Mouse (Mus musculus) cerebellum, adult 2 months (tissue): ENCODE data around the gene Ephb6. TPM values are rescaled to one million over a fixed set of nuclear protein-coding genes. Genes with fewer than 3 reads are reported as not detected.

Source experiments
- DNase-seq, 2 experiments: peaks; one replicate each; pipeline ENCODE4 v3.0.0; 2021
- H3K27ac ChIP-seq: fragments of 200-500 bp; 2 replicates; pipeline ENCODE4 v1.5.1; 2012; ENCODE audit warnings: low read length, control low read depth, inconsistent platforms; ENCODE audit not compliant: insufficient read depth
- H3K27me3 ChIP-seq: fragments of 200-500 bp; 2 replicates; pipeline ENCODE4 v1.6.1; 2012; ENCODE audit warnings: inconsistent platforms, mild to moderate bottlenecking, low read length, moderate library complexity; ENCODE audit not compliant: control insufficient read depth, insufficient read depth
- H3K4me1 ChIP-seq: fragments of 200-500 bp; 2 replicates; pipeline ENCODE4 v1.6.1; 2011; ENCODE audit warnings: low read length; ENCODE audit not compliant: control insufficient read depth, insufficient read depth
- H3K4me3 ChIP-seq: fragments of 200-500 bp; replicated peaks from 2 replicates; pipeline ENCODE3; 2011; ENCODE audit warnings: mild to moderate bottlenecking, low read depth, low read length, control low read depth; ENCODE audit not compliant: insufficient read depth
- CTCF ChIP-seq: fragments of 200-500 bp; IDR thresholded peaks from 2 replicates; pipeline ENCODE4 v1.5.1; 2011; ENCODE audit warnings: low read depth, mild to moderate bottlenecking, control low read depth, low read length, moderate library complexity, borderline replicate concordance; ENCODE audit not compliant: insufficient read depth
- POLR2A ChIP-seq: fragments of 200-500 bp; IDR thresholded peaks from 2 replicates; pipeline ENCODE4 v1.6.1; 2011; ENCODE audit warnings: low read length, control low read depth, borderline replicate concordance; ENCODE audit not compliant: insufficient read depth
- WGBS: fragments of 180-500 bp; shearing (Covaris S2); methylation state at CpG from one replicate; pipeline ENCODE4 v1.1.7; 2018; 5-methylcytosine and 5-hydroxymethylcytosine counted together
- polyA plus RNA-seq: library from polyadenylated mRNA; depleted of rRNA; stranded (reverse); fragments of >200 nt; gene quantifications from 2 replicates; pipeline ENCODE4 v1.2.3, GENCODE M21; 2012; rRNA removed

The Ephb6 gene
- polyA plus RNA-seq, 1 experiment, result 27.4 TPM

DNA sequence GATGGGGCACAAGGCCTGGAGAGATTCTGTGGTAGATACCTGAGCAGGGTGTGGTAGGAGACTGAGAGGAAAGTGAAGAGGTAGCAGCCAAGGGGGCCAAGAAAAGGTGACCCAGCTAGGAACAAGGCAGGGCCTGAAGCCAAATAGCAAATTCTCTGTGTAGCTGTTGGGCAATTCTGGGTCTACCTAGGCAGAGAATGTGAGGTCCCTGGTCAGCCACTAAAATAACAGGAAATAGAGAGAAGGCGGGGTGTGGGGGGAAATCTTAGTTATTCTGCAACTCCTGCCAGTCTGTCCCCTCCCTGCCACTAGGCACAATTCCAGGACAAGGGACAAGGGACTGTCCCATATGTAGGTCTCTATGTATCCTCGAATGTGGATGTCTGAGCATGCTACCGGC is 37.9 kb downstream of the Ephb6 start:
- TF ChIP-seq POLR2A (no peak), CTCF (no peak)
- Histone ChIP-seq H3K27ac (no peak overlapping the region), H3K4me1 (no peaks in the 10 kb centered on the region), H3K4me3 (no peak overlapping the region), H3K27me3 (no peaks in the 10 kb centered on the region)
- DNase-seq, result no peak
- 89% methylated on average over 3 of the region's 3 CpGs for WGBS

- no peak for TF ChIP-seq POLR2A
- no peak for TF ChIP-seq CTCF
- 63% methylated on average over 3 of the region's 3 CpGs for WGBS
Measured at GRCm38 (mm10) chr6:41646220-41646619, 40.9 kb downstream of the Ephb6 start.

GRCm38 (mm10) chr6:41646672-41647071 is 41.4 kb downstream of the Ephb6 start:
- no peak for DNase-seq
- Histone ChIP-seq H3K4me3 (no peak overlapping the region), H3K27me3 (no peaks in the 10 kb centered on the region), H3K4me1 (no peaks in the 10 kb centered on the region), H3K27ac (no peak overlapping the region)
- TF ChIP-seq POLR2A (no peak), CTCF (no peak)

More at GRCm38 (mm10) chr6:41646220-41646619, 40.9 kb downstream of the Ephb6 start:
- no peaks in the 10 kb centered on the region for H3K27me3 ChIP-seq
- no peak overlapping the region for H3K4me3 ChIP-seq
- H3K4me1 ChIP-seq, result no peaks in the 10 kb centered on the region
- DNase-seq, result no peak
- no peak overlapping the region for H3K27ac ChIP-seq

- 91% methylated on average over 5 of the region's 5 CpGs for WGBS
- Histone ChIP-seq H3K27me3 (no peaks in the 10 kb centered on the region), H3K4me3 (no peak overlapping the region), H3K27ac (no peak overlapping the region), H3K4me1 (no peaks in the 10 kb centered on the region)
- TF ChIP-seq POLR2A (no peak), CTCF (no peak)
- no peak for DNase-seq
Measured at GRCm38 (mm10) chr6:41653173-41653572, 47.9 kb downstream of the Ephb6 start.

- no peak overlapping the region for H3K4me3 ChIP-seq
- 86% methylated on average over 8 of the region's 8 CpGs for WGBS
Measured at GRCm38 (mm10) chr6:41654648-41655047, 49.4 kb downstream of the Ephb6 start.

GRCm38 (mm10) chr6:41658487-41658886 is 53.2 kb downstream of the Ephb6 start:
- TF ChIP-seq POLR2A (no peak), CTCF (no peak)
- no peaks in the 10 kb centered on the region for H3K27me3 ChIP-seq
- H3K4me3 ChIP-seq, result no peak overlapping the region
- H3K27ac ChIP-seq, result no peak overlapping the region
- DNase-seq, result no peak
- H3K4me1 ChIP-seq, result no peaks in the 10 kb centered on the region
- 77% methylated on average over 1 of the region's 1 CpGs for WGBS

More at GRCm38 (mm10) chr6:41654648-41655047, 49.4 kb downstream of the Ephb6 start:
- Histone ChIP-seq H3K27me3 (no peaks in the 10 kb centered on the region), H3K27ac (no peak overlapping the region), H3K4me1 (no peaks in the 10 kb centered on the region)
- DNase-seq, result no peak
- TF ChIP-seq CTCF, result no peak
- TF ChIP-seq POLR2A, result no peak

GRCm38 (mm10) chr6:41662320-41662719 is 57.0 kb downstream of the Ephb6 start:
- DNase-seq, result peak in 1 of 2 experiments; percentile 3
- no peak overlapping the region for H3K27ac ChIP-seq
- no peaks in the 10 kb centered on the region for H3K4me1 ChIP-seq
- H3K27me3 ChIP-seq, result no peaks in the 10 kb centered on the region
- WGBS, result 39% methylated on average over 2 of the region's 2 CpGs
- H3K4me3 ChIP-seq, result no peak overlapping the region
- TF ChIP-seq POLR2A, result no peak
- TF ChIP-seq CTCF, result no peak

Other genes starting within 250 kb of the Ephb6 start
- gene Prss3, start 227.8 kb upstream of the Ephb6 start, polyA plus RNA-seq, result not detected in 2 replicates
- not detected in 2 replicates for gene Gm5771, start 213.1 kb upstream of the Ephb6 start, polyA plus RNA-seq
- not detected in 2 replicates for gene Gm10334, start 159.3 kb upstream of the Ephb6 start, polyA plus RNA-seq
- not detected in 2 replicates for gene Prss1, start 146.6 kb upstream of the Ephb6 start, polyA plus RNA-seq
- not detected in 2 replicates for gene Prss2, start 83.7 kb upstream of the Ephb6 start, polyA plus RNA-seq
- gene Trpv6, start 30.9 kb downstream of the Ephb6 start, polyA plus RNA-seq, result 0.26 and 0.27 TPM in 2 replicates
- gene Trpv5, start 75.3 kb downstream of the Ephb6 start, polyA plus RNA-seq, result not detected in 2 replicates
- gene Llcfc1, start 78.9 kb downstream of the Ephb6 start, polyA plus RNA-seq, result not detected in 2 replicates
- not detected in 2 replicates for gene Kel, start 98.9 kb downstream of the Ephb6 start, polyA plus RNA-seq
- gene Olfr459, start 169.7 kb downstream of the Ephb6 start, polyA plus RNA-seq, result not detected in 2 replicates
- not detected in 2 replicates for gene Pip, start 242.1 kb downstream of the Ephb6 start, polyA plus RNA-seq
- gene Sval2, start 247.5 kb downstream of the Ephb6 start, polyA plus RNA-seq, result not detected in 2 replicates